In genomic region chr7:30683425-30683824, GRCm38 (mm10) we compare ENCODE assay signal across 41 mouse cellular contexts. TPM values are rescaled to one million over a fixed set of nuclear protein-coding genes. Genes with fewer than 3 reads are reported as not detected.
"Had no signal": no experiment of that assay in that cellular context is flagged by ENCODE, and none has a peak within 500 bp of the region (broad histone marks: within the 10 kb centered on the region; RNA-seq: fewer than 3 reads in every experiment).

No protein-coding gene starts in this region.

- H3K36me3 ChIP-seq: heart, embryonic 10.5 days; heart, embryonic 12.5 days; hindbrain, embryonic 10.5 days; hindbrain, embryonic 12.5 days; intestine, embryonic 15.5 days; kidney, embryonic 15.5 days; limb, embryonic 10.5 days; limb, embryonic 12.5 days; liver, embryonic 13.5 days had no signal

- ATAC-seq: hindbrain, embryonic 16.5 days; inflammation-experienced regulatory T-cells, adult 6 months; intestine, embryonic 15.5 days; intestine, postnatal 0 days had no signal

- H3K27ac ChIP-seq: heart, embryonic 10.5 days; hindbrain, embryonic 10.5 days; hindbrain, embryonic 12.5 days; hindbrain, embryonic 14.5 days; intestine, embryonic 15.5 days; kidney, embryonic 15.5 days; kidney, postnatal 0 days; limb, embryonic 10.5 days; limb, embryonic 12.5 days; liver, embryonic 13.5 days had no signal

- H3K9ac ChIP-seq: heart, embryonic 12.5 days; hindbrain, embryonic 12.5 days; hindbrain, embryonic 14.5 days; intestine, embryonic 15.5 days; kidney, embryonic 15.5 days; limb, embryonic 12.5 days; liver, embryonic 13.5 days had no signal

- H3K4me2 ChIP-seq: heart, embryonic 12.5 days; hindbrain, embryonic 12.5 days; hindbrain, embryonic 14.5 days; intestine, embryonic 15.5 days; kidney, embryonic 15.5 days; limb, embryonic 12.5 days; liver, embryonic 11.5 days; liver, embryonic 13.5 days had no signal

- H3K4me3 ChIP-seq: heart, embryonic 10.5 days; heart, embryonic 12.5 days; hindbrain, embryonic 10.5 days; hindbrain, embryonic 12.5 days; intestine, embryonic 15.5 days; kidney, embryonic 15.5 days; limb, embryonic 10.5 days; limb, embryonic 12.5 days; liver, embryonic 13.5 days had no signal

- H3K27me3 ChIP-seq: liver, embryonic 13.5 days had no signal

- H3K4me1 ChIP-seq: heart, embryonic 10.5 days; heart, embryonic 12.5 days; hindbrain, embryonic 10.5 days; hindbrain, embryonic 12.5 days; intestine, embryonic 15.5 days; limb, embryonic 10.5 days; limb, embryonic 12.5 days had no signal

- H3K9me3 ChIP-seq: heart, embryonic 10.5 days; hindbrain, embryonic 12.5 days; intestine, embryonic 15.5 days; kidney, embryonic 15.5 days; limb, embryonic 10.5 days; limb, embryonic 12.5 days; liver, embryonic 13.5 days had no signal

- DNase-seq: gastrocnemius, postnatal 14 days; gastrocnemius, postnatal 36 days; heart, adult 18-20 months; heart, postnatal 10 days; heart, postnatal 4 days; kidney, adult 2 months; kidney, adult 9 months; kidney, postnatal 14 days; kidney, postnatal 36 days; layer of hippocampus, adult 9-11 months; layer of hippocampus, postnatal 36 days; liver; liver, embryonic 13.5 days had no signal

RNA-seq across cellular contexts. Expression of gene Pmis2, which starts 12.0 kb away (rescaled TPM):
- total RNA-seq: heart, postnatal 4 days; layer of hippocampus, adult 18-20 months; layer of hippocampus, adult 8-10 months; layer of hippocampus, postnatal 14 days; layer of hippocampus, postnatal 36 days; left cerebral cortex, adult 18-20 months; left cerebral cortex, adult 8-10 months; left cerebral cortex, postnatal 10 days; left cerebral cortex, postnatal 25 days had no signal
- polyA plus RNA-seq: heart, embryonic 10.5 days; heart, embryonic 12.5 days; heart, embryonic 14.5 days; heart, embryonic 16.5 days; hindbrain, embryonic 10.5 days; hindbrain, embryonic 12.5 days; hindbrain, embryonic 14.5 days; hindbrain, embryonic 16.5 days; inflammation-experienced regulatory T-cells, adult 6 months; intestine, embryonic 15.5 days; intestine, postnatal 0 days; kidney, adult 2 months; kidney, embryonic 15.5 days; kidney, postnatal 0 days; large intestine, adult 2 months; limb, embryonic 10.5 days; limb, embryonic 12.5 days; limb, embryonic 14.5 days; liver, embryonic 11.5 days; liver, embryonic 13.5 days had no signal

RNA-seq across cellular contexts. Expression of gene 2200002J24Rik, which starts 15.3 kb away (rescaled TPM):
- total RNA-seq: gastrocnemius, adult 18-20 months; gastrocnemius, adult 8-10 months; gastrocnemius, postnatal 14 days; gastrocnemius, postnatal 36 days; heart, adult 18-20 months; heart, postnatal 10 days; heart, postnatal 25 days; heart, postnatal 4 days; layer of hippocampus, adult 18-20 months; layer of hippocampus, adult 8-10 months; layer of hippocampus, postnatal 14 days; layer of hippocampus, postnatal 36 days; left cerebral cortex, adult 18-20 months; left cerebral cortex, adult 8-10 months; left cerebral cortex, postnatal 10 days; left cerebral cortex, postnatal 25 days had no signal
- polyA plus RNA-seq: hindbrain, embryonic 10.5 days; hindbrain, embryonic 12.5 days; hindbrain, embryonic 14.5 days; hindbrain, embryonic 16.5 days; inflammation-experienced regulatory T-cells, adult 6 months; limb, embryonic 10.5 days; limb, embryonic 12.5 days; liver, embryonic 11.5 days had no signal

RNA-seq across cellular contexts. Expression of gene Atp4a, which starts 28.6 kb away (rescaled TPM):
- total RNA-seq: heart, postnatal 25 days had no signal
- polyA plus RNA-seq: inflammation-experienced regulatory T-cells, adult 6 months had no signal
